Mouse (Mus musculus): Measurements from ENCODE around the gene Strip2.

DNA sequence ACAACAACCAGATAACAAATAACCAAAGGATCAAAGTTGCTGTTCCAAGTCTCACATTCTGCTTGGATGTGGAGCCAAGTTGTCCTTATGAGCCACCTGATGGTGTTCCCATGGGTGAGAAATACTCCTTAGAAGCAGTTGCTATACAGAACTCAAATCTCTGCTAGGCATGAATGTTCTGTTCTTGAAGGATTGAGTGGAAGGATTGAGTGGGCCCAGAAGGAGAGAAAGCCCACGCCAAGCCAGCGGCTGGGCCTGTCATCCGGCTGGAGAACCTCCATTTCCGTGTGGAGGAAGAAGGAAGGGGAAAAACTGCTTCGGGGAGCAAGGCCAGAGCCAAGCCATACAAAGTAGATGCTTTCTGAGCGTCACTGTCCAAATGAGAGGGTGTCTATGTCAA is 44.3 kb downstream of the Strip2 start:
- TF ChIP-seq ZNF384 (IDR thresholded peaks at IDR 0.05; ENCODE audit: low read depth, low read length) (no peak), MAFK (IDR thresholded peaks at IDR 0.05; ENCODE audit: insufficient read depth, low read depth, low read length) (no peak), ZC3H11A (IDR thresholded peaks at IDR 0.05; ENCODE audit: borderline replicate concordance, low read depth, low read length) (no peak), HCFC1 (IDR thresholded peaks at IDR 0.05; ENCODE audit: borderline replicate concordance, insufficient read depth, low read length) (no peak), CHD2 (IDR thresholded peaks at IDR 0.05; ENCODE audit: low read depth, low read length) (no peak)

Measured in ES-E14 (cell line).